Mouse (Mus musculus): ENCODE results near the gene Krt76. TPM values are rescaled to one million over a fixed set of nuclear protein-coding genes. Genes with fewer than 3 reads are reported as not detected.

Krt76 gene
- total RNA-seq (2014; rRNA removed) (not detected in 2 replicates), polyA plus RNA-seq (2015; fragmentation: Nextera tagmentation; extraction: Ambion mirVana) (not detected in 2 replicates)

- H3K27ac ChIP-seq (ENCODE audit: low read depth, low read length) = no peak within 1 kb of the TSS
- H3K27me3 ChIP-seq (ENCODE audit: insufficient read depth, low read length) = no peaks in the 10 kb centered on the region
- no peaks in the 10 kb centered on the region for H3K36me3 ChIP-seq (ENCODE audit: insufficient read depth, low read length)
- no peaks in the 10 kb centered on the region for H3K9me3 ChIP-seq (ENCODE audit: low read length)
- TF ChIP-seq CTCF (IDR thresholded peaks at IDR 0.05) = no peak
- no peak within 1 kb of the TSS for H3K4me2 ChIP-seq (ENCODE audit: low read depth, low read length, poor library complexity, severe bottlenecking)
- DNase-seq (ENCODE audit: low spot score) (no peak), ATAC-seq (ENCODE audit: low FRiP score) (no peak)
- no peak within 1 kb of the TSS for H3K9ac ChIP-seq (replicated peaks; ENCODE audit: low read length, poor library complexity, severe bottlenecking)
- 58% methylated on average over 4 of the region's 4 CpGs for WGBS
- H3K4me3 ChIP-seq (ENCODE audit: low read depth, low read length) = no peak within 1 kb of the TSS
- H3K4me1 ChIP-seq (ENCODE audit: insufficient read depth, low read length) = no peaks in the 10 kb centered on the region
These were observed at the start of gene Krt76 for GRCm38 (mm10) chr15:101892820-101893219. Gene Krt76, minus strand, starts transcription at chr15:101892920.

GRCm38 (mm10) chr15:101941948-101942347 is 49.2 kb upstream of the Krt76 start:
- H3K4me3 ChIP-seq (ENCODE audit: low read depth, low read length) = no peak overlapping the region
- WGBS = 72% methylated on average over 8 of the region's 8 CpGs
- ATAC-seq (ENCODE audit: low FRiP score) (no peak), DNase-seq (ENCODE audit: low spot score) (no peak)
- no peak overlapping the region for H3K4me2 ChIP-seq (ENCODE audit: low read depth, low read length, poor library complexity, severe bottlenecking)
- H3K27me3 ChIP-seq (ENCODE audit: insufficient read depth, low read length) = no peaks in the 10 kb centered on the region
- no peak overlapping the region for H3K27ac ChIP-seq (ENCODE audit: low read depth, low read length)
- no peaks in the 10 kb centered on the region for H3K9me3 ChIP-seq (ENCODE audit: low read length)
- no peaks in the 10 kb centered on the region for H3K36me3 ChIP-seq (ENCODE audit: insufficient read depth, low read length)
- no peak overlapping the region for H3K9ac ChIP-seq (replicated peaks; ENCODE audit: low read length, poor library complexity, severe bottlenecking)
- H3K4me1 ChIP-seq (ENCODE audit: insufficient read depth, low read length) = no peaks in the 10 kb centered on the region
- no peak for TF ChIP-seq CTCF (IDR thresholded peaks at IDR 0.05)

GRCm38 (mm10) chr15:101940274-101940829 is 47.6 kb upstream of the Krt76 start, which contains the start of gene Krt79:
Gene Krt79, minus strand, starts transcription at chr15:101940324.
- Histone ChIP-seq H3K4me3 (ENCODE audit: low read depth, low read length) (no peak within 1 kb of the TSS), H3K9me3 (ENCODE audit: low read length) (no peaks in the 10 kb centered on the region), H3K27ac (ENCODE audit: low read depth, low read length) (no peak within 1 kb of the TSS), H3K4me1 (ENCODE audit: insufficient read depth, low read length) (no peaks in the 10 kb centered on the region), H3K4me2 (ENCODE audit: low read depth, low read length, poor library complexity, severe bottlenecking) (no peak within 1 kb of the TSS), H3K36me3 (ENCODE audit: insufficient read depth, low read length) (no peaks in the 10 kb centered on the region), H3K9ac (replicated peaks; ENCODE audit: low read length, poor library complexity, severe bottlenecking) (no peak within 1 kb of the TSS), H3K27me3 (ENCODE audit: insufficient read depth, low read length) (no peaks in the 10 kb centered on the region)
- DNase-seq (ENCODE audit: low spot score) (no peak), ATAC-seq (ENCODE audit: low FRiP score) (no peak)
- 64% methylated on average over 6 of the region's 6 CpGs for WGBS
- TF ChIP-seq CTCF (IDR thresholded peaks at IDR 0.05) = no peak

GRCm38 (mm10) chr15:101938600-101939308 is 46.0 kb upstream of the Krt76 start:
- no peak for TF ChIP-seq CTCF (IDR thresholded peaks at IDR 0.05)
- no peak overlapping the region for H3K4me3 ChIP-seq (ENCODE audit: low read depth, low read length)
- H3K4me2 ChIP-seq (ENCODE audit: low read depth, low read length, poor library complexity, severe bottlenecking) = no peak overlapping the region
- no peaks in the 10 kb centered on the region for H3K36me3 ChIP-seq (ENCODE audit: insufficient read depth, low read length)
- no peak overlapping the region for H3K9ac ChIP-seq (replicated peaks; ENCODE audit: low read length, poor library complexity, severe bottlenecking)
- ATAC-seq (ENCODE audit: low FRiP score) = no peak
- no peaks in the 10 kb centered on the region for H3K4me1 ChIP-seq (ENCODE audit: insufficient read depth, low read length)
- H3K9me3 ChIP-seq (ENCODE audit: low read length) = no peaks in the 10 kb centered on the region
- no peak for DNase-seq (ENCODE audit: low spot score)
- H3K27ac ChIP-seq (ENCODE audit: low read depth, low read length) = no peak overlapping the region
- no peaks in the 10 kb centered on the region for H3K27me3 ChIP-seq (ENCODE audit: insufficient read depth, low read length)
- WGBS = 84% methylated on average over 9 of the region's 9 CpGs

GRCm38 (mm10) chr15:101933024-101933423 is 40.3 kb upstream of the Krt76 start:
- no peak for TF ChIP-seq CTCF (IDR thresholded peaks at IDR 0.05)
- ATAC-seq (ENCODE audit: low FRiP score) (no peak), DNase-seq (ENCODE audit: low spot score) (no peak)
- Histone ChIP-seq H3K9me3 (ENCODE audit: low read length) (no peaks in the 10 kb centered on the region), H3K36me3 (ENCODE audit: insufficient read depth, low read length) (no peaks in the 10 kb centered on the region), H3K27me3 (ENCODE audit: insufficient read depth, low read length) (peaks cover 8% of the 10 kb centered on the region; the same call in 1 of the 2 replicates), H3K4me1 (ENCODE audit: insufficient read depth, low read length) (no peaks in the 10 kb centered on the region), H3K9ac (replicated peaks; ENCODE audit: low read length, poor library complexity, severe bottlenecking) (no peak overlapping the region), H3K4me3 (ENCODE audit: low read depth, low read length) (no peak overlapping the region), H3K27ac (ENCODE audit: low read depth, low read length) (no peak overlapping the region), H3K4me2 (ENCODE audit: low read depth, low read length, poor library complexity, severe bottlenecking) (no peak overlapping the region)
- WGBS = 77% methylated on average over 6 of the region's 6 CpGs

GRCm38 (mm10) chr15:101929666-101930065 is 36.9 kb upstream of the Krt76 start:
- TF ChIP-seq CTCF (IDR thresholded peaks at IDR 0.05) = no peak
- H3K4me3 ChIP-seq (ENCODE audit: low read depth, low read length) = no peak overlapping the region
- no peak for DNase-seq (ENCODE audit: low spot score)

More at GRCm38 (mm10) chr15:101929666-101930065, 36.9 kb upstream of the Krt76 start:
- no peak overlapping the region for H3K27ac ChIP-seq (ENCODE audit: low read depth, low read length)
- H3K36me3 ChIP-seq (ENCODE audit: insufficient read depth, low read length) = no peaks in the 10 kb centered on the region
- no peaks in the 10 kb centered on the region for H3K9me3 ChIP-seq (ENCODE audit: low read length)
- peak overlapping the region; percentile 4; the same call in 1 of the 2 replicates for H3K4me2 ChIP-seq (ENCODE audit: low read depth, low read length, poor library complexity, severe bottlenecking)
- H3K9ac ChIP-seq (replicated peaks; ENCODE audit: low read length, poor library complexity, severe bottlenecking) = no peak overlapping the region
- H3K4me1 ChIP-seq (ENCODE audit: insufficient read depth, low read length) = no peaks in the 10 kb centered on the region
- ATAC-seq (ENCODE audit: low FRiP score) = no peak
- peaks cover 8% of the 10 kb centered on the region; the same call in 1 of the 2 replicates for H3K27me3 ChIP-seq (ENCODE audit: insufficient read depth, low read length)
- WGBS = 7% methylated on average over 17 of the region's 17 CpGs
